Mouse (Mus musculus): ENCODE measurements around the gene Sds.

Sds gene

GRCm38 (mm10) chr5:120517552-120517951, 41.2 kb downstream of the Sds start:
- no peak for DNase-seq

DNA sequence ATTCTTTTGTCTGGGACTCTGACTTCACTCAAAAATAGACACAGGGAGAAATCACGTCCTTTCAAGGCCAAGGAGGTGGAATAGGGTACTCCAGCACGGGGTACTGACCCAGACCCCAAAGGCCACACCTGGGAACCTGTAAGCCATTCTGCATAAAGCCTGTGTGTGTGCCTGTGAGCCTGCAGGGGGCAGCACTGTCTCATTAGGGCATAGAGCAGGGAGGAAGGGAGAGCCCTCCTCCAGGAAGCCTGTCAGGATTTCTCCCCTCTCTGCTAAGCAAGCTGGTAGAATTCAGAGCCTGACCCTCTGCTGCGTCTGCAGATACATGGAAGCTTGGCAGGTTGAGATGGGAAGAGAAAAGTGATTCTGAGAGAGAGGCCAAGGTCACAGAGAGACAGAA, 46.3 kb downstream of the Sds start:
- DNase-seq: peak in 1 of 2 experiments; percentile 49

DNA sequence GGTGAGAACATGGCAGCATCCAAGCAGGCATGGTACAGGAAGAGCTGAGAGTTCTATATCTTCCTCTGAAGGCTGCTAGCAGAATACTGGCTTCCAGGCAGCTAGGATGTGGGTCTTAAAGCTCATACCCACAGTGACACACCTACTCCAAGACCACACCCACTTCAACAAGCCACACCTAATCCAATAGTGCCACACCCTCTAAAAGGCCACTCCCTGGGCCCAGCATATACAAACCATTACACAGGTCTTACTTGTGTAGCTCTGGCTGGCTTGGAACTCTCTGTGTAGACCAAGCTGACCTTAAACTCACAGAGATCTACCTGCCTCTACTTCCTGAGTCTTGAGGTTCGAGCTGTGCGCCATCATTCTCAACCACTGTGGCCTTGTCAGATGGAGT, 48.4 kb downstream of the Sds start:
- no peak for DNase-seq

GRCm38 (mm10) chr5:120525737-120526136, 49.4 kb downstream of the Sds start:
- peak in 1 of 2 experiments; percentile 49 for DNase-seq

- no peak for DNase-seq
Observed at GRCm38 (mm10) chr5:120526311-120526710, 50.0 kb downstream of the Sds start.

- no peak for DNase-seq
Observed at GRCm38 (mm10) chr5:120527296-120527964, 51.1 kb downstream of the Sds start.

DNA sequence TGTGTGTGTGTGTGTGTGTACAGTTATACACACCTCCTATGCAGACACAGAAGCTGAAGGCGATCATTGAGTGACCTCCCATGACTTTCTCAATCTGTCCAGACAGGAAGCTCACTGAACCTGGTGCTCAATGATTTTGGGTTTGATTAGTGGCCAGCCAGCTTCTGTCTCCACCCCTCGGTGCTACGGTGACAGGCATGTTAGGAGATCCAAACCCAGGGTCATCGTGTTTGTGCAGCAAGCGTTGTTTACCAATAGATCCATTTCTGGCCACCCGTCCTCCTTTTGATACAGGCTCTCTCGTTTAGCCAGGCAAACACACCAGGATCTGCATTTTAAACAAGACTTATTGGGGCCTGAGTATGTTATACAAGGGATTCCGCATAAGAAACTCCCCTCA, 55.3 kb downstream of the Sds start:
- no peak for DNase-seq

Data from cerebellum, postnatal 10 days (tissue).